Mouse (Mus musculus) myocyte (in vitro differentiated cells): ENCODE measurements around the gene Fbxo4. TPM values are rescaled to one million over a fixed set of nuclear protein-coding genes. Genes with fewer than 3 reads are reported as not detected.

Experiments
- H3K27me3 ChIP-seq: one replicate; pipeline ENCODE4 v1.6.1; 2011; ENCODE audit not compliant: control insufficient read depth, insufficient read depth, insufficient read length
- H3K36me3 ChIP-seq: one replicate; pipeline ENCODE4 v1.6.1; 2011; ENCODE audit not compliant: control insufficient read depth, insufficient read depth
- H3K4me2 ChIP-seq: one replicate; pipeline ENCODE4 v1.6.1; 2011; ENCODE audit warnings: low read depth, control low read depth
- H3K4me3 ChIP-seq: one replicate; pipeline ENCODE4 v1.5.1; 2011; ENCODE audit warnings: mild to moderate bottlenecking, control low read depth, moderate library complexity
- H3K79me2 ChIP-seq: one replicate; pipeline ENCODE4 v1.6.1; 2011; ENCODE audit not compliant: control insufficient read depth, insufficient read depth
- H3ac ChIP-seq: one replicate; pipeline ENCODE4 v1.6.1; 2011; ENCODE audit not compliant: control insufficient read depth, insufficient read length
- CEBPB ChIP-seq: IDR thresholded peaks from 2 replicates; pipeline ENCODE4 v1.6.1; 2011; ENCODE audit warnings: mild to moderate bottlenecking, moderate library complexity; ENCODE audit not compliant: poor library complexity, insufficient read depth, severe bottlenecking
- E2F4 ChIP-seq: IDR thresholded peaks from one replicate; pipeline ENCODE4 v1.6.1; 2011; ENCODE audit warnings: mild to moderate bottlenecking, control low read depth, moderate library complexity; ENCODE audit not compliant: insufficient read depth
- MAX ChIP-seq: IDR thresholded peaks from one replicate; pipeline ENCODE4 v1.6.1; 2011; ENCODE audit warnings: low read depth, mild to moderate bottlenecking, control low read depth
- MYOD1 ChIP-seq, 3 experiments: IDR thresholded peaks; one replicate each; pipeline ENCODE4 v1.6.1; 2011; ENCODE audit warnings: control low read depth in 2 of 3, low read depth in 2 of 3, mild to moderate bottlenecking in 2 of 3, moderate library complexity in 1 of 3; ENCODE audit not compliant: insufficient read length in 2 of 3, control insufficient read depth in 1 of 3
- MYOG ChIP-seq, 3 experiments: IDR thresholded peaks; one replicate each; pipeline ENCODE4 v1.6.1; 2011; ENCODE audit warnings: control low read depth in 2 of 3, low read depth in 2 of 3, mild to moderate bottlenecking in 2 of 3; ENCODE audit not compliant: insufficient read length in 2 of 3, control insufficient read depth in 1 of 3, insufficient read depth in 1 of 3
- POLR2A ChIP-seq: IDR thresholded peaks from one replicate; pipeline ENCODE4 v1.6.1; 2011; ENCODE audit warnings: low read depth, mild to moderate bottlenecking, control low read depth, moderate library complexity; ENCODE audit not compliant: insufficient read length
- POLR2AphosphoS2 ChIP-seq: IDR thresholded peaks from one replicate; pipeline ENCODE4 v1.6.1; 2011; ENCODE audit warnings: low read depth, control low read depth; ENCODE audit not compliant: insufficient read length
- REST ChIP-seq: IDR thresholded peaks from one replicate; pipeline ENCODE4 v1.6.1; 2011; ENCODE audit warnings: mild to moderate bottlenecking, control low read depth, moderate library complexity; ENCODE audit not compliant: insufficient read depth, insufficient read length
- SRF ChIP-seq: IDR thresholded peaks from one replicate; pipeline ENCODE4 v1.6.1; 2011; ENCODE audit warnings: low read depth; ENCODE audit not compliant: control insufficient read depth, insufficient read length
- TCF12 ChIP-seq: IDR thresholded peaks from one replicate; pipeline ENCODE4 v1.6.1; 2011; ENCODE audit warnings: mild to moderate bottlenecking, control low read depth; ENCODE audit not compliant: poor library complexity, insufficient read depth, severe bottlenecking
- TCF3 ChIP-seq: IDR thresholded peaks from one replicate; pipeline ENCODE4 v1.6.1; 2011; ENCODE audit warnings: low read depth, control low read depth; ENCODE audit not compliant: insufficient read length
- USF1 ChIP-seq: IDR thresholded peaks from one replicate; pipeline ENCODE4 v1.6.1; 2011; ENCODE audit warnings: low read depth, mild to moderate bottlenecking, control low read depth, moderate library complexity
- polyA plus RNA-seq: library from polyadenylated mRNA; unstranded; fragments of >200 nt; fragmentation: generic; extraction: Trizol; gene quantifications from one replicate; pipeline ENCODE4 v1.2.1, GENCODE M21; 2012; ENCODE audit warnings: missing spikeins

Gene Fbxo4
- polyA plus RNA-seq, 1 experiment = 14.4 TPM

- Histone ChIP-seq H3K4me2 (peak overlapping the region; percentile 99), H3K27me3 (no peaks in the 10 kb centered on the region), H3K36me3 (peaks cover 7% of the 10 kb centered on the region), H3K79me2 (peaks cover 17% of the 10 kb centered on the region), H3K4me3 (peak overlapping the region; percentile 46), H3ac (peak overlapping the region; percentile 71)
- TF ChIP-seq E2F4 = no peak
- no peak for TF ChIP-seq MYOD1 (IDR thresholded peaks at IDR 0.05; ENCODE audit: control insufficient read depth in 1 of 3, insufficient read length in 2 of 3, low read depth in 2 of 3)
- TF ChIP-seq CEBPB = no peak
- TF ChIP-seq MAX = no peak
- no peak for TF ChIP-seq POLR2AphosphoS2
- no peak for TF ChIP-seq USF1
- no peak for TF ChIP-seq TCF3
- no peak for TF ChIP-seq SRF
- TF ChIP-seq REST = no peak
- no peak for TF ChIP-seq POLR2A
- no peak for TF ChIP-seq MYOG (IDR thresholded peaks at IDR 0.05; ENCODE audit: control insufficient read depth in 1 of 3, insufficient read depth in 1 of 3, insufficient read length in 2 of 3, low read depth in 2 of 3)
- TF ChIP-seq TCF12 = no peak
These were observed 17.1 kb upstream of the Fbxo4 start for GRCm38 (mm10) chr15:3996267-3997010.

DNA sequence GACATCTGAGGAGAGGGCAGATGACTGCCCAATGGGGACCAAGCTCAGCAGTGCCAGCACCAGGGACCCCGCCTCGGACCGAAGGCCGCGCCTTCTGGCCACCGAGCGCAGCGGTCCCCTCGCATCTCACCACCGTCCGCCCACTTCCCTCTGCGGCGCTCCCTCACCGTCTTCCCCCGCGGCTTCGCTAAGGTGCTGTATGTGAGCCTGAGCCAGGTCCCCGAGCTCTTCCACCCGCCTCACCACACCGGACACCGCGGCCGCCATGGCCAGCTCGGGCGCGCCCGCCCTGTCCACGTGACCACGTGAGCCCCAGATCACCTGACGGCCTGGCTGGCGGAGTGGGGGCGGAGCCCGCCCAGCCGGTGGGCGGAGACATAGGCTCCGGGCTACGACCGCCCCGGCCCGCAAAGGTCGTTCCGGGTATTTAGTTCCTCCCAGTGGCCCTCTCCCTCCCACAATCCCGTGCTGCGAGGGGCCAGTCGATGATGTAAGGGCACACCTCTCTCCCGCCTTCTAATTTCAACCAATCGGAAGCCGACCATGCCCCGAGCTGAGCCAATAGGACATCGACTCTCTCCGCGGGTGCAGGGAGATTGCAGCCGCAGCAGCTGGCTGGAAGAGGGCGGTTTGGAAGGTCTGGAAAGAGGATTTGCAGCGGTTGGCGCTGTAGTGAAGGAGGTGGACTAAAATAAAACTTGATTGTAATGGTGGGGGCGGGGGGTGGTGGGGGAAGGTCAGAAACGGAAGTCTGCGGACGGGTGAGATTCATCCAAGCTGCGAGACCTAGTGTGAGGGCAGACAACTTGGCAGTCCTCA is 16.3 kb upstream of the Fbxo4 start, which contains the start of gene AW549877:
TSS of gene AW549877 (minus strand) at position 297 of the 819 bp plus-strand sequence.
- Histone ChIP-seq H3K79me2 (peaks cover 17% of the 10 kb centered on the region), H3K4me2 (peak within 1 kb of the TSS; percentile 99)
- TF ChIP-seq USF1 = peak; percentile 95
- peak; percentile 47 for TF ChIP-seq TCF3
- TF ChIP-seq MYOD1 (IDR thresholded peaks at IDR 0.05; ENCODE audit: control insufficient read depth in 1 of 3, insufficient read length in 2 of 3, low read depth in 2 of 3) = peak in 2 of 3 experiments; percentile 69 to 79
- TF ChIP-seq POLR2A = peak; percentile 99
- TF ChIP-seq CEBPB = peak; percentile 75
- peak; percentile 98 for TF ChIP-seq POLR2AphosphoS2
- TF ChIP-seq REST = no peak
- peak; percentile 89 for TF ChIP-seq MAX
- TF ChIP-seq SRF = peak; percentile 88
- TF ChIP-seq TCF12 = peak; percentile 44
- peak; percentile 72 to 84 (median 83) for TF ChIP-seq MYOG (IDR thresholded peaks at IDR 0.05; ENCODE audit: control insufficient read depth in 1 of 3, insufficient read depth in 1 of 3, insufficient read length in 2 of 3, low read depth in 2 of 3)
- peak; percentile 73 for TF ChIP-seq E2F4

GRCm38 (mm10) chr15:3994852-3995447 is 15.6 kb upstream of the Fbxo4 start:
- Histone ChIP-seq H3K79me2 (peaks cover 17% of the 10 kb centered on the region), H3ac (peak overlapping the region; percentile 71), H3K4me3 (peak overlapping the region; percentile 46), H3K4me2 (peak overlapping the region; percentile 62), H3K36me3 (peaks cover 13% of the 10 kb centered on the region), H3K27me3 (no peaks in the 10 kb centered on the region)
- TF ChIP-seq MYOG (IDR thresholded peaks at IDR 0.05; ENCODE audit: control insufficient read depth in 1 of 3, insufficient read depth in 1 of 3, insufficient read length in 2 of 3, low read depth in 2 of 3) (no peak), USF1 (no peak), REST (no peak), POLR2AphosphoS2 (no peak), SRF (no peak), MAX (no peak), MYOD1 (IDR thresholded peaks at IDR 0.05; ENCODE audit: control insufficient read depth in 1 of 3, insufficient read length in 2 of 3, low read depth in 2 of 3) (no peak), POLR2A (no peak), E2F4 (no peak), CEBPB (no peak), TCF3 (no peak), TCF12 (no peak)

More for the DNA sequence above, 16.3 kb upstream of the Fbxo4 start, which contains the start of gene AW549877:
- Histone ChIP-seq H3K4me3 (peak within 1 kb of the TSS; percentile 46), H3K36me3 (peaks cover 7% of the 10 kb centered on the region), H3ac (peak within 1 kb of the TSS; percentile 71), H3K27me3 (no peaks in the 10 kb centered on the region)
